Mouse (Mus musculus) ES-Bruce4 (cell line): ENCODE results near the gene Chsy1.

Source experiments
- CTCF ChIP-seq: IDR thresholded peaks from one replicate; pipeline ENCODE4 v1.8.1; 2011; ENCODE audit warnings: low read depth, low read length
- POLR2A ChIP-seq: IDR thresholded peaks from one replicate; pipeline ENCODE4 v1.8.1; 2011; ENCODE audit warnings: low read length; ENCODE audit not compliant: insufficient read depth

DNA sequence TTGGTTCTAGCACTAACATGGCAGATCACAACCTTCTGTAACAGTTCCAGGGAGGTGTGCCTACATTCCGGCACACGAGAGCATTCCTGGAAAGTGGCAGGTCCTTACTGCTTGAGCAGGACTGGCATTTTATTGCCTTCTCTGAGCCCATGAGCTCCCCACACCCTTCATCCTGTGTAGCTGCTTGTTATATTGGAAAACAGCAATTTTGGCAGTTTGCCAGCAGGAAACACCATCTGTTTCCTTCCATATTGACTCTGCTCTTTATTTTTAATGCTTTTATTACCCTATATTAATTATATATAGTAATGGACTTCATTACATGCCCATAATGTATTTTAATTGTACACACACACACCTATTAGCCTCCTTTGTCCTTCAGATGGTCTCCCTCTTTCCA, 32.9 kb upstream of the Chsy1 start:
- TF ChIP-seq CTCF (no peak), POLR2A (no peak)
